ENCODE assay signal across 19 mouse cellular contexts in the genomic region with DNA sequence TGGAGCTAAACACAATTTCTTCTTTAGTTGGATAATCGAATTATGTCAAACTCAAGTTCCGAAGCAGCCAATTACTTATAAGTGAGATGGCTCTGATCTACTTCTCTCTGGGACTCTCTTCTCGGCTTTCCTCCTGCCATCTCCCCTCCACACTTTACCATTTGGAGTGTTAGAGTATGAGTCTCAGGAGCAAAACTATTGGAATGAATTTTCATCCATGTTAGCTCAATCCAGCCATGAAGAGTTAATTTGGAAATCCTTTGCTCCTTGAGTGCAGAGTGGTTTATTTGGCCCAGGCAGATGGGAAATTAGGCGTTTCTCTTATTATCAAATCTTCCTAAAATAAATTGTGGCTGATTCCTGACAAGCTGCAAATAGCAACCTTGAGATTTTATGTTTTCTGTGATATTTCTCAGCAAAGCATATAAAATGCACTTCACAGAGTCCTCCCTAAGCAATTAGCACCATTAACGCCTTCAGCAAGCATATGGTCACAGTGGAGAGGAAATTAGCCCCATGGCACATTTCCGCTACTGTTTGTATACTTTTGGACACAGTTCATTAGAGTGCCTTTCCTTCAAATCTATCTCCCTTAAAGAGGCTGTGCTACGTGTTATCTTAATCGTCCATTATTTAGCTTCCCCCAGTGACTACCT.
A peak's percentile ranks its signal among the peaks of the same experiment; 100 is the strongest.
DNase-seq lines count a peak whose midpoint lies in the region; ATAC-seq lines count a peak whose summit lies in the region.
"Had no signal": no experiment of that assay in that cellular context is flagged by ENCODE, and none has a peak within 500 bp of the region (broad histone marks: within the 10 kb centered on the region; RNA-seq: fewer than 3 reads in every experiment).

No protein-coding gene starts in this region.

- 80% methylated on average over 8 of the region's 8 CpGs for WGBS in forebrain, embryonic 13.5 days
- WGBS in forebrain, embryonic 11.5 days: 83% methylated on average over 8 of the region's 8 CpGs
- 67% methylated on average over 8 of the region's 8 CpGs for WGBS in hindbrain, embryonic 14.5 days
- WGBS in hindbrain, embryonic 10.5 days: 81% methylated on average over 8 of the region's 8 CpGs
- 51% methylated on average over 8 of the region's 8 CpGs for WGBS in neural tube, embryonic 14.5 days

- no peak overlapping the region for H3K4me3 ChIP-seq in forebrain, embryonic 13.5 days
- no peak overlapping the region for H3K4me3 ChIP-seq in forebrain, embryonic 11.5 days (ENCODE audit: low read depth, low read length)
- no peak overlapping the region for H3K4me3 ChIP-seq in hindbrain, embryonic 14.5 days (replicated peaks; ENCODE audit: low read length)
- no peak overlapping the region for H3K4me3 ChIP-seq in hindbrain, embryonic 10.5 days
- no peak overlapping the region for H3K4me3 ChIP-seq in neural tube, embryonic 14.5 days (ENCODE audit: low read depth, low read length)
- H3K4me3 ChIP-seq: embryonic facial prominence, embryonic 10.5 days; heart, embryonic 12.5 days; hindbrain, embryonic 12.5 days had no signal

- no peaks in the 10 kb centered on the region for H3K27me3 ChIP-seq in forebrain, embryonic 13.5 days
- H3K27me3 ChIP-seq in forebrain, embryonic 11.5 days (ENCODE audit: control insufficient read depth, insufficient read depth, low read length): no peaks in the 10 kb centered on the region
- H3K27me3 ChIP-seq in hindbrain, embryonic 14.5 days (ENCODE audit: control insufficient read depth, insufficient read depth, low read length): no peaks in the 10 kb centered on the region
- H3K27me3 ChIP-seq in hindbrain, embryonic 10.5 days (ENCODE audit: insufficient read depth, poor library complexity, severe bottlenecking): no peaks in the 10 kb centered on the region
- H3K27me3 ChIP-seq in neural tube, embryonic 14.5 days (ENCODE audit: control insufficient read depth, insufficient read depth, low read length): no peaks in the 10 kb centered on the region
- H3K27me3 ChIP-seq: heart, embryonic 12.5 days; hindbrain, embryonic 12.5 days had no signal

- ATAC-seq in forebrain, embryonic 13.5 days: peak; percentile 67
- no peak for ATAC-seq in forebrain, embryonic 11.5 days (replicated peaks; ENCODE audit: low FRiP score)
- ATAC-seq in hindbrain, embryonic 14.5 days (ENCODE audit: low FRiP score): peak; percentile 51; the same call in 1 of the 2 replicates
- ATAC-seq in neural tube, embryonic 14.5 days (ENCODE audit: low read depth): peak; percentile 88
- ATAC-seq: CD4-positive, CD25-positive, alpha-beta regulatory T cell, adult 4 months; inflammation-experienced regulatory T-cells, adult 6 months; intestine, postnatal 0 days had no signal

- H3K4me2 ChIP-seq in forebrain, embryonic 13.5 days: no peak overlapping the region
- H3K4me2 ChIP-seq in forebrain, embryonic 11.5 days (ENCODE audit: low read depth, low read length, severe bottlenecking): no peak overlapping the region
- no peak overlapping the region for H3K4me2 ChIP-seq in hindbrain, embryonic 14.5 days (replicated peaks)
- H3K4me2 ChIP-seq in neural tube, embryonic 14.5 days (ENCODE audit: low read depth, low read length): no peak overlapping the region
- H3K4me2 ChIP-seq: heart, embryonic 12.5 days; hindbrain, embryonic 12.5 days had no signal

- DNase-seq in forebrain, embryonic 11.5 days (ENCODE audit: low spot score): no peak
- DNase-seq in hindbrain, embryonic 14.5 days (ENCODE audit: low spot score): peak; percentile 18
- DNase-seq in hindbrain, embryonic 10.5 days (ENCODE audit: low spot score): no peak
- peak; percentile 13 for DNase-seq in brain, adult 2 months (ENCODE audit: low read depth, low spot score)
- no peak for DNase-seq in right cerebral cortex, postnatal 36 days (ENCODE audit: low spot score in 2 of 2)
- DNase-seq: adrenal gland, postnatal 14 days; B cell, adult 2 months; cerebellum, adult 2 months; cerebellum, postnatal 10 days; gastrocnemius, postnatal 25 days had no signal

- no peaks in the 10 kb centered on the region for H3K4me1 ChIP-seq in forebrain, embryonic 13.5 days
- H3K4me1 ChIP-seq in forebrain, embryonic 11.5 days (replicated peaks; ENCODE audit: control insufficient read depth, insufficient read depth, low read length): no peaks in the 10 kb centered on the region
- no peaks in the 10 kb centered on the region for H3K4me1 ChIP-seq in hindbrain, embryonic 14.5 days (replicated peaks; ENCODE audit: control insufficient read depth, insufficient read depth, low read length)
- H3K4me1 ChIP-seq in hindbrain, embryonic 10.5 days (replicated peaks): no peaks in the 10 kb centered on the region
- H3K4me1 ChIP-seq in neural tube, embryonic 14.5 days (ENCODE audit: control insufficient read depth, insufficient read depth, low read length): no peaks in the 10 kb centered on the region
- H3K4me1 ChIP-seq: embryonic facial prominence, embryonic 10.5 days; heart, embryonic 12.5 days; hindbrain, embryonic 12.5 days had no signal

- H3K9me3 ChIP-seq in forebrain, embryonic 13.5 days (replicated peaks): no peaks in the 10 kb centered on the region
- no peaks in the 10 kb centered on the region for H3K9me3 ChIP-seq in forebrain, embryonic 11.5 days (ENCODE audit: control insufficient read depth, low read length)
- no peaks in the 10 kb centered on the region for H3K9me3 ChIP-seq in hindbrain, embryonic 14.5 days (ENCODE audit: control insufficient read depth, low read length)
- H3K9me3 ChIP-seq in hindbrain, embryonic 10.5 days: no peaks in the 10 kb centered on the region
- no peaks in the 10 kb centered on the region for H3K9me3 ChIP-seq in neural tube, embryonic 14.5 days (ENCODE audit: control insufficient read depth, low read length)
- H3K9me3 ChIP-seq: embryonic facial prominence, embryonic 10.5 days; G1E; heart, embryonic 12.5 days; hindbrain, embryonic 12.5 days had no signal

- no peak overlapping the region for H3K27ac ChIP-seq in forebrain, embryonic 13.5 days
- H3K27ac ChIP-seq in forebrain, embryonic 11.5 days (ENCODE audit: low read depth, low read length): no peak overlapping the region
- no peak overlapping the region for H3K27ac ChIP-seq in hindbrain, embryonic 14.5 days
- H3K27ac ChIP-seq in hindbrain, embryonic 10.5 days: no peak overlapping the region
- H3K27ac ChIP-seq in neural tube, embryonic 14.5 days (ENCODE audit: low read depth, low read length): no peak overlapping the region
- H3K27ac ChIP-seq: embryonic facial prominence, embryonic 10.5 days; hindbrain, embryonic 12.5 days had no signal

- H3K36me3 ChIP-seq in forebrain, embryonic 13.5 days (ENCODE audit: poor library complexity, severe bottlenecking): no peaks in the 10 kb centered on the region
- no peaks in the 10 kb centered on the region for H3K36me3 ChIP-seq in forebrain, embryonic 11.5 days (ENCODE audit: control insufficient read depth, insufficient read depth, low read length)
- H3K36me3 ChIP-seq in hindbrain, embryonic 14.5 days (replicated peaks; ENCODE audit: control insufficient read depth, insufficient read depth): no peaks in the 10 kb centered on the region
- no peaks in the 10 kb centered on the region for H3K36me3 ChIP-seq in hindbrain, embryonic 10.5 days
- H3K36me3 ChIP-seq in neural tube, embryonic 14.5 days (ENCODE audit: control insufficient read depth, insufficient read depth, low read length): no peaks in the 10 kb centered on the region
- H3K36me3 ChIP-seq: embryonic facial prominence, embryonic 10.5 days; G1E; heart, embryonic 12.5 days; hindbrain, embryonic 12.5 days had no signal

- no peak overlapping the region for H3K9ac ChIP-seq in forebrain, embryonic 13.5 days
- H3K9ac ChIP-seq in forebrain, embryonic 11.5 days (ENCODE audit: low read length): no peak overlapping the region
- no peak overlapping the region for H3K9ac ChIP-seq in hindbrain, embryonic 14.5 days
- H3K9ac ChIP-seq in neural tube, embryonic 14.5 days (replicated peaks; ENCODE audit: low read depth, low read length): no peak overlapping the region
- H3K9ac ChIP-seq: heart, embryonic 12.5 days; hindbrain, embryonic 12.5 days had no signal

Comparison
In these comparisons a context has a peak if more than half of its experiments do, and no peak if none do; other contexts are left out.
1. DNase-seq: peak in hindbrain, embryonic 14.5 days (single experiment) and brain, adult 2 months (single experiment); none in forebrain, embryonic 11.5 days (single experiment), hindbrain, embryonic 10.5 days (single experiment) and right cerebral cortex, postnatal 36 days (0 of 2).